Mouse (Mus musculus) ES-Bruce4 (cell line): Measurements from ENCODE around the gene Eya2.

Source experiments
- CTCF ChIP-seq: IDR thresholded peaks from one replicate; pipeline ENCODE4 v1.8.1; 2011; ENCODE audit warnings: low read depth, low read length
- POLR2A ChIP-seq: IDR thresholded peaks from one replicate; pipeline ENCODE4 v1.8.1; 2011; ENCODE audit warnings: low read length; ENCODE audit not compliant: insufficient read depth

DNA sequence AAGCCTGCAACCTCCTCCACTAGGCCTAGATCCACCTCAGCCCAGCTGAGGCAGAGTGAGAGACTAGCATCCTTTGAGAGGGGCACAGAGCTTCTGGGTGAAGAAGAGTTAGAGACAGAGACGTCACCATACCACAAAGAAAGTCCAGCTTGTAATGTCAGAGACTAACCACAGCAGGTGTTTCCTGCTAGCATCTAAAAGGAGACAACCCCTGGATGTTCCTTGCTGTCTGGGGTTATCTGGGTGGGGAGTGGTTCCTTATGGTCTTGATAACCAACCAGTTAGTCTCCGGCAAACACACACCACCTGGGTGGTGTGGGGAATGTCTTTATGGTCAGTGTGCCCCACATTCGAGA, 198.4 kb downstream of the Eya2 start:
- no peak for TF ChIP-seq CTCF
- TF ChIP-seq POLR2A: no peak
